Mouse (Mus musculus) kidney, adult 2 months (tissue): ENCODE results near the gene Lrrc59.

Experiments
- CTCF ChIP-seq: fragments of 200-500 bp; conservative IDR thresholded peaks from 2 replicates; pipeline ENCODE4 v1.5.1; 2011; ENCODE audit warnings: low read depth, mild to moderate bottlenecking, control low read depth, low read length, moderate library complexity, mixed read lengths; ENCODE audit not compliant: insufficient read depth, insufficient read length
- POLR2A ChIP-seq: fragments of 200-500 bp; IDR thresholded peaks from one replicate; pipeline ENCODE4 v1.6.1; 2011; ENCODE audit warnings: low read depth, low read length, control low read depth

DNA sequence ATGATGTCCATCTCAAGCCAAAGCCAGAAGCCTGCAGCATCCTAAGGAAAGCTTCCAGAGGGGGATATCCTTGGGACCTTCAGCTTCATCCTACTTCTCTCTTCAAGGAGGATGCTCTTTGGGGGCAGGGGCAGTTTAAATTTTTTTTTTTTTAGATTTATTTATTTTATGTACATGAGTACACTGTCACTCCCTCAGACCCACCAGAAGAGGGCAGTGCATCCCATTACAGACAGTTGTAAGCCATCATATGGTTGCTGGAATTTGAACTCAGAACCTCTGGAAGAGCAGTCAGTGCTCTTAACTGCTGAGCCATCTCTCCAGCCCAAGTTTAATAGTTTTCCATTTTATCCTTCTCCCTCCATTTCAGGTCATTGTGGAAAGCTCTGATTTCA, 8.1 kb upstream of the Lrrc59 start:
- TF ChIP-seq CTCF, result no peak
- TF ChIP-seq POLR2A, result no peak
